Mouse (Mus musculus) lung, postnatal 10 days (tissue): ENCODE measurements at regions not wholly inside any gene's neighbourhood (a gene's known extent, or its start where the extent isn't known, plus 50 kb on each side); places are given as distances from the start of the nearest gene placed in this dataset.

Source experiments
- DNase-seq: peaks from one replicate; pipeline ENCODE4 v3.0.0; 2021

DNA sequence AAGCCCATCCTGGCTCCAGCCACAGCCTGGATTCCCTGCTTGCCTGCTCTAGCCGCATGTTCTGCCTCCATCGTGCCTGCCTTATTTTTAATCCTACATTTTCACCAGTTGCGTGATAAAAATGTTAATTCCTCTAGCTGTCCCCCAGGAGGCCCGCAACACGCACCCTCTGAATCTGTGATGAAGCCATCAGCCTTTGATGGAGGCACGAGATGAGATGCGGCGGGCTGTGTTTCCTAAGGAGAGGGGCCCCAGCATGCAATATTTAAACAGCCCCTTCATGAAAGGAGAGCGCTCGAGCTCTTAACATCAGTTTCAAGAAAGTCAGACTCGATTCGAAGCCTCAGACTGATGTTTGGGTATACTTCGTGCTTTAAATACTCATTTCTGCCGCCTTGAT, 76.3 kb downstream of the Nptx2 start:
- DNase-seq, result no peak

DNA sequence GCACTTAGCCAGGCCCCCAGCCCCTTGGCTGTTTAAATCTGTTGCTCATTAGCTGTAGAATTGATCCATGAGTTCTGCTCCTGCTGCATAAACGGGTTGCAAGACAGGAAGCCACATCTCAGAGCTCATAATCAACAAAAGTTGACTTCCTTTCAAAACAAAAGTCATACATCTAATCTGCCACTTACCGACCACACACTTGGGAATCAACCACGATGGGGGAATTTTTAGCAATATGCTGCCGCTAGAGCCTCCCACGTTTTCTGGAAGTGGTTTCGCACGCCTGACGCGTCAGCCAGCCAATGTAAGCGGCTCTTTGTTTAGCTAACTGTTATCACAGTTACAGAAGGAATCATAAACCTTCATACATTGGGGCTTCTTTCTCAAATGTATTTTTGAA, 77.7 kb downstream of the Nptx2 start:
- no peak for DNase-seq

DNA sequence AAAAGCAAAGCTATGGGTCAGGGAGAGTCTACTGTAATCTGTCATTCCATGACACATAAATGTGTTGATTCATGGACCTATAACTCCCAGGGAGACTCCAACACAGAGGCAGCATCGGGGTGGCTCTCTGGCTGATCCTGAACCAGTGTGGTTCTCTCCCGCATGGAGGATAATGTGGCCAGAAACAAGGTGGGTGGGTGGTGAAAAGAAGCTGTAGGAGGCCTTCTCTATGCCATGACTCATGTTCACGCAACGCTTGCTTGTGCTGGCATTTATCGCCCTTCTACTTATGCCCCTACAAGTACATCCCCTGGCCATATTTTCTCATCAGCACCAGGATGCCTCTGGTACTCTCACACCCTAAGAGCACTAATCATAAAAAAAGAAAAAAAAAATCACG, 86.6 kb downstream of the Nptx2 start:
- no peak for DNase-seq

- DNase-seq, result peak; percentile 35
These were observed 92.9 kb downstream of the Nptx2 start for GRCm38 (mm10) chr5:144638631-144639030.

DNA sequence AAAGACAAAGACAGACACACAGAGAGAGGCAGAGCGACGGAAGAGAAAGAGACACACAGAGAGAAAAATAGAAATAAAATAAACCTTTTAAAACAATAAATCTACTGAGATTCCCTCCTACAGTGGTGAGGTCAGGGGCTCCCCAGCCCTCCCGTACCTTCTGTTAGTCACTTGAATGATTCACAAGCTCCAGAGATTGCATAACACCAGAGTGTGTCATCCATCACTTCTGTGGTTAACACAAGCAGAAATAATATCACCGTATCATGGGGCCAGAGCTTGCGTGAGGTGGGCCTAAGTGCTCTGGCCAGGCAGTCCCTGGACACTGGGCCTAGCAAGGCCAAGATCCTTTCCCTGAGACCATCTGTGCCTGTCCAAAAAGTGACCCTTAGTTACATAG, 93.9 kb downstream of the Nptx2 start:
- DNase-seq, result no peak

DNA sequence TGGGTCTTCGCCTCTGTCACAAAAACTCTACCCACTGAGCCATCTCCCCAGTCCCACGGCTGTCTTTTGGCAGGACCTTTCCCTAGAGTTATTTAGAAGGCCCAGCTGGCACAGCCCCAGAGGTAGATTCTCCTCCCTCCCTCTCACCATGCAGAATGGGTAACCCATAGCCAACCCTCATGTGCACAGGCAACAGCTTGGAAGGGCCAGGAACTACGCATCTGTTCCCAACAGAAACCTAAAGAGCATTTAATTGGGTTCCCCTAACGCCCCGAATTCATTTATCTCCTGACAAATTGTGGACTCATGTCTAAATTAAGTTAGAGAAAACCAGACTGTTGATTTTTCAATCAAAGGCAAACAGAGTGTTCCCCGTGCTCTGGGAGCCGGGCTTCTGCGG, 97.1 kb downstream of the Nptx2 start:
- DNase-seq, result no peak

DNA sequence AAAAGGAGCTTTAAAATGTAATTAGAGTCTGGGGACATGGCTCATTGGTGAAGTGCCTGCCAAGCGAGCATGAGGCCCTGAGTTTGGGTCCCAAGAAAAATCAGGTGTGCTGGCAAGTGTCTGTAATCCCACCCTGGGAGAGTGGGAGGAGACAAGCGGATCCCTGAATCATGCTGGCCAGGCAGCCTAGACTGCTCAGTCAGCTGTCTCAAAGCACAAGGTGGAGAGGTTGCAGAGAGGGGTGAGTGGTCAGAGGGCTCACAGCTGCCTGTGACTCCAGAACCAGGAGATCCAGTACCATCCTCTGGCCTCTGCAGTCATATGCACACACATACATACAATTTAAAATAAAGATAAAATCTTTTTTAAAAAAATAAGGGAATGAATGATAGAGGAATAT, 97.7 kb downstream of the Nptx2 start:
- DNase-seq, result no peak

GRCm38 (mm10) chr5:144645367-144645766, 99.7 kb downstream of the Nptx2 start:
- DNase-seq, result no peak

GRCm38 (mm10) chr5:144647311-144648104, 101.8 kb downstream of the Nptx2 start:
- DNase-seq, result no peak

DNA sequence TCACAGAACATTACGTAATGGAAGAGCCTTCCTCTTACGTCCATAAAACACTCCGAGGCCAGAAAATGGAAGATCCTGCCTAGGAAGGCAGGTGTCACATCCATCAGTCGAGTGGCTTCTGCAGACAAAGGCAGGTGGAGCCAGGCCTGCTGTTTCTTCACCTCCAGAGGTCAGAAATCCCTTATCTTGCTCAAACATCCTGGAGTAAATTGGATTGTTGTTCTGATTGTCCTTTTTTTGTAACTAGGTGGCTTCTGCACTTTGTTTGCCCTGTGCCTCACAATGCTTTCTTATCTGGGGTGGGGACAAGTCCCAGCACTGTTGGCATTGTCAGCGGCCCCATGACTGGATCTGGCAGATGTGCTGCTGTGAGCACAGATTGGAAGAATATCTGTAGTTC, 106.5 kb downstream of the Nptx2 start:
- DNase-seq, result no peak

GRCm38 (mm10) chr5:144662031-144662430, 99.6 kb downstream of the Tmem130 start:
- DNase-seq, result no peak

DNA sequence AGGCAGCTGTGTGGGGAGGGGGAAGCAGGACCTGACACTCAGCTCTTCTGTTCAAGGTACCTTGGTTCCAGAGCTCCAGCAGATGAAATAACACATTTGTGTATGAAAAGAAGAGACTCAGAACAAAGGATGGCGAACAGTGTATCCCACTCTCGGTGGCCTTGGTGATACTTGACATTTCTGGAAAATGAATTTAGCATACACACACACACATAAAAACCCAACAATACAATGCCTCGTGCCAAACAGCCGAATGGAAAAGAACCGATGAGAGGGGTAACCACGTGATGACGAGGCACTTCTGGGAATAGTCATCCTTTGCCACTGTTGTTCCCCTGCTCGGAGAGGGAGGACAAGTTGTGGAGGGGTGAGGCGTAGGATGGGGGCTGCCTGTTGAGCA, 97.6 kb downstream of the Tmem130 start:
- DNase-seq, result no peak

- DNase-seq, result no peak
These were observed 96.9 kb downstream of the Tmem130 start for GRCm38 (mm10) chr5:144664571-144665295.

- no peak for DNase-seq
These were observed 93.6 kb downstream of the Tmem130 start for GRCm38 (mm10) chr5:144668060-144668459.

DNA sequence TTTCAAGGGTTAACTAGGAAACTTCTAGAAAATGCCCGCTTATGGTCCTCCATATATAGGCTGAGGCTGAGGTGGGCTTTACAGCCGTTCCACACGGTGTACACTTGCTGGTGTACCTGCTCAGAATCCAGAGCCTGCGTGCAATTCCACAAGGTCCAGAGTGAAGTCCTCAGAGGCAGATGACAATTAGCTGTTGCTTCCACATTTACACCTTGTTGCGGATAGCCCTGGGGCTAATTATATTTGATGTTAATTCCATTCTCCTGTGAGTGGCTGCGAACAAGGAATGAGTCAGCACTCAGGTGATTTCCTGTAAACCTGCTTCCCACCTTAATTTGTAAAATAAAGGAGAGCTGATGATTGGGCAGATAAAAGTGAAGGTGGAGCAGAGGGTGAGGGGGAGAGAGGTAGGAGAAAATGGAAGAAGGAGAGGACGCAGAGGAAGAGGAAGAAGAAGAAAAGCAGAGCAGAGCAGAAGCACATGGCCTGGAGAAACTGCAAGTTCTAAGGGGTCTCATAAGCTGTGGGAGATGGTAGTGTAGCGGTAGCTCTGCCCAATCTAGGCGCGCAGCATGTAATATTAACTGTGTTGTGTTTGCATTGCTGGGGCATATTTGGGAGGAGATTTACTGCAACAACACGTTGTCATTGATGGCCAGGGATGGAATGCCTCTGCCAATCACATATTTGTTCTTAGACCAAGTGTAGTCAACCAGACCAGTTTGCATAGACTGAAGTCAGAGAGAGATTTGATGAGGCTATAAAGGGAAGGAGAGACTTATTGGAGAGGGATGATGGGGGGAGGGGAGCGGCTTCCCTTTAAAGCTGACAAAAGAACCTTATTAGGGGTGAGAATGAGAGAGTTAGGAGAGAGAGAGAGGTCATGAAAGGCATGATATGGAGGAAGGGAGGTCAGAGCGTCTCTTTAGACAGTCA, 82.5 kb downstream of the Tmem130 start:
- no peak for DNase-seq

DNA sequence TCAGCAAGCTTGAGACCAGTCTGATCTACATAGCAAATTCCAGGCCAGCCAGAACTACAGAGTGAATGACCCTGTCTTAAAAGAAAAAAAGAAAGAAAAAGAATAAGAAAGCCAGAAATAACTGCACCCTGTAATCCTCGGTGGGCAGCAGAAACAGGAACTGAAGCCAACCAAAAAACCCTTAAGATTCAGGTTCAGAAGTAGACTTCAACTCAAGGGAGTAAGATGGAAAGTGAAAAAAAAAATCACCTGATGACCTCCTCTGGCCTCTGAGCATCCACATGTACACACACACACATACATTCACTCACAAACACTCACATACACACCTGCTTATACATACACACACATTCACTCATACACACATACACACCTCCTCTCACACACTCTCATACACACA, 77.4 kb downstream of the Tmem130 start:
- no peak for DNase-seq
